Mouse (Mus musculus) heart, embryonic 12.5 days (tissue): ENCODE results near the gene Akap13. TPM values are rescaled to one million over a fixed set of nuclear protein-coding genes. Genes with fewer than 3 reads are reported as not detected.
"Not testable (repeated sequence)": the region's sequence is repeated elsewhere in the genome, so short reads cannot be mapped to it uniquely, and the experiment has no call there.

Experiments
- ATAC-seq: fragments of 200-750 bp; cut with Nextera tagmentation; 2 replicates; pipeline ENCODE4 v1.8.0; 2017; ENCODE audit warnings: moderate TSS enrichment, moderate library complexity; ENCODE audit not compliant: insufficient number of reproducible peaks, low FRiP score
- H3K27ac ChIP-seq: fragments of 300-500 bp; sonication (generic); 2 replicates; pipeline ENCODE4 v1.5.1; 2016; ENCODE audit warnings: mild to moderate bottlenecking, moderate library complexity; ENCODE audit not compliant: poor library complexity, severe bottlenecking
- H3K27me3 ChIP-seq: fragments of 300-500 bp; sonication (generic); replicated peaks from 2 replicates; pipeline ENCODE4 v1.6.1; 2016; ENCODE audit warnings: mild to moderate bottlenecking, moderate library complexity
- H3K36me3 ChIP-seq: fragments of 300-500 bp; sonication (generic); 2 replicates; pipeline ENCODE4 v1.6.1; 2016; ENCODE audit warnings: mild to moderate bottlenecking, moderate library complexity
- H3K4me1 ChIP-seq: fragments of 300-500 bp; sonication (generic); replicated peaks from 2 replicates; pipeline ENCODE4 v1.6.1; 2016; ENCODE audit warnings: mild to moderate bottlenecking
- H3K4me2 ChIP-seq: fragments of 300-500 bp; sonication (generic); 2 replicates; pipeline ENCODE4 v1.6.1; 2016; ENCODE audit warnings: mild to moderate bottlenecking, moderate library complexity
- H3K4me3 ChIP-seq: fragments of 300-500 bp; sonication (generic); 2 replicates; pipeline ENCODE4 v1.5.1; 2016; ENCODE audit warnings: mild to moderate bottlenecking
- H3K9ac ChIP-seq: fragments of 300-500 bp; sonication (generic); 2 replicates; pipeline ENCODE4 v1.6.1; 2016; ENCODE audit warnings: mild to moderate bottlenecking, moderate library complexity
- H3K9me3 ChIP-seq: fragments of 300-500 bp; sonication (generic); replicated peaks from 2 replicates; pipeline ENCODE4 v1.6.1; 2016; ENCODE audit warnings: mild to moderate bottlenecking, moderate library complexity
- WGBS: fragments of 180-500 bp; shearing (Covaris S2); methylation state at CpG from one replicate; pipeline ENCODE4 v1.1.7; 2016; 5-methylcytosine and 5-hydroxymethylcytosine counted together
- polyA plus RNA-seq: library from polyadenylated mRNA; unstranded; fragments of >200 nt; fragmentation: Nextera tagmentation; extraction: Ambion mirVana; gene quantifications from 2 replicates; pipeline ENCODE4 v1.2.1, GENCODE M21; 2016

Gene Akap13
- polyA plus RNA-seq, 1 experiment from 2014 or later = 66.9 TPM

DNA sequence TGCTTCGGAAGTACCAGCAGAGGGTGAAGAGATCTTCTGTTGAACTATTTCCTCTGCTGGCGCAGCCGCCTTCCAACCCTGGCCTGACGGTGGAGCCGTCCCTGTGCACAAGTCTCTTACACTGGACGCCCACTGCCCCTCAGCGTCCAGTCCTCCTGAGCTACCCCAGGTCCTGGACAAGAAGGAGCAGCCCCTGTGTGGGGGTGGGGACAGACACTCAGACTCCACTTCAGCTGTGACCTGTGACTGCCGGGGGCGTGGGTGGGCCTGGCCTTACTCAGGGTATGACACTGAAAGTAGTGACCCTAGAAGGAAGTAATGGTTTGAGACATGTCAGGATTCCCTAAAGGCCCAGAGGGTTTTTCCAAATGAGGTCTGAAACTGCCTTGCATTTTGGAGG is 295.2 kb downstream of the Akap13 start:
- H3K27ac ChIP-seq = no peak overlapping the region
- WGBS = 78% methylated on average over 9 of the region's 9 CpGs
- ATAC-seq = no peak

DNA sequence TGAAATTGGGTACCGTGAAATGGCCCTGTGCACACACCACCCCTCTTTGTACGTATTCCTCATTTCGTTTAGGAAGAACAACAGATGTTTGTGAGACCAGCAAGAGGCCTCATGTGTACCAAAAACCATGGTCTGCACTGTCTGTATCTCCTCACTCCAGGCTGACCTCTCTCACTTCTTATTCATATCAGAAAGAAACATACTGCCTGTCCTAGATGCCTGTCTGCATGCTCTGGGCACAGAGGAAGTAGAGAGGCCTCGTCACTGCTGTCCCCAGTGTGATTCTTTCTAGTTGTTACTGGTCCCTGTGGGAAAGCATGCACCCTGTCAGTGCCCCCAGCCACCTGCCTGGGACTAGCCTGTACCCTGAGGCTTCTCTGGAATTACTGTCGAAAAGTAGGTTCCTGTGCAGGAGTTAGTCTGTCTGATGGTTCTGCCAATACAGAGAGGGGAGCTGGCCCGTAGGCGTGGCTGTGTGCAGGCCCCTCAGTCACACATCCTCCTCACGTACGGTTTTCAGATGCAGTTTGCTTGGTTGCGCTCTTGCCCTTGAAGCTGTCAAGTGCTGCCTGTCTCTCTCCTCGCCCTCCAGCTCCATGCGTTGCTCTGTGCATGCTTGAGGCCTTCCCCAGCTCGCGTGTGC is 295.9 kb downstream of the Akap13 start:
- Histone ChIP-seq H3K4me2 (no peak overlapping the region), H3K36me3 (peaks cover 92% of the 10 kb centered on the region), H3K27ac (0 out of 2 replicates have a peak overlapping the region, but pooled peaks have one; percentile 9), H3K9me3 (no peaks in the 10 kb centered on the region), H3K4me1 (peaks cover 48% of the 10 kb centered on the region), H3K4me3 (no peak overlapping the region), H3K9ac (0 out of 2 replicates have a peak overlapping the region, but pooled peaks have one; percentile 1), H3K27me3 (no peaks in the 10 kb centered on the region)
- no peak for ATAC-seq
- 62% methylated on average over 14 of the region's 14 CpGs for WGBS

More for the DNA sequence above, 295.2 kb downstream of the Akap13 start:
- Histone ChIP-seq H3K4me2 (no peak overlapping the region), H3K4me3 (no peak overlapping the region), H3K36me3 (peaks cover 85% of the 10 kb centered on the region), H3K9ac (no peak overlapping the region), H3K9me3 (no peaks in the 10 kb centered on the region), H3K27me3 (no peaks in the 10 kb centered on the region), H3K4me1 (peaks cover 48% of the 10 kb centered on the region)

DNA sequence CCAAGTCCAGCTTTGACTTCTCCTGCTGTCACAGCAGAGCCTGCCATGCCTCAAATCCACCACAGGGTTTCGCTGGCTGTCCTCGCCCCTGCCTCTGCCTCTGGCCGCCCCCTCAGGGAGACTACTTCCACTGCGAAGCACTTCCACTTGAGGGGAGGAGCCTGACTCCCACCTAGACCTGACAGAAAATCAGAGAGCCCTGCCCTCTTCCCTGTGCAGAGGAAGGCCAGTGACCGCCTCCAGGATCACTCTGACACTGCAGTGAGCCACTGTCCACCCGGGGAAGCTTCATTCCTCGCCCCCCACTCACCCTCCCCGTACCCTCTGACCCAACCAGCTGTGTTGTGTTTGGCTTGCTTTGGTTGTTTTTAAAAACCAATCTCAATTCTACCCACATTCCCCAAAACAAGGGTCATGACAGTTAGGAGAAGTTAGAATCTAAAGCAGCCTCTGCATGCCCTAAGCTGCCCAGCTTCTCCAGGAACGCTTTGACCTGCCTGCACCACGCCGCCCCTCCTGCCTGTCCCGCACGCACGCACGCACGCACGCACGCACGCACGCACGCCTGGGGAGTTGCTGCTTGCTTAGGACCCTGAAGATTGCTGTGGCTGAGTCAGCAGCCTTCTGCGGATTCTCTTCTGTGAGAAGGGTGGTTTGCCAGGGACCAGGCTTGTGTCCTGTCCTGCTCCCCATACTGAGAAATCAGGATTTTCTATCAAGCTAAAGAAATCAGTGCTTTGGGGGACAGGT is 297.3 kb downstream of the Akap13 start:
- Histone ChIP-seq H3K36me3 (peaks cover 81% of the 10 kb centered on the region), H3K27me3 (no peaks in the 10 kb centered on the region), H3K9me3 (no peaks in the 10 kb centered on the region), H3K9ac (no peak overlapping the region), H3K27ac (no peak overlapping the region), H3K4me1 (peaks cover 46% of the 10 kb centered on the region), H3K4me2 (no peak overlapping the region), H3K4me3 (no peak overlapping the region)
- ATAC-seq = peak; percentile 24; the same call in 1 of the 2 replicates
- WGBS = 66% methylated on average over 22 of the region's 22 CpGs

DNA sequence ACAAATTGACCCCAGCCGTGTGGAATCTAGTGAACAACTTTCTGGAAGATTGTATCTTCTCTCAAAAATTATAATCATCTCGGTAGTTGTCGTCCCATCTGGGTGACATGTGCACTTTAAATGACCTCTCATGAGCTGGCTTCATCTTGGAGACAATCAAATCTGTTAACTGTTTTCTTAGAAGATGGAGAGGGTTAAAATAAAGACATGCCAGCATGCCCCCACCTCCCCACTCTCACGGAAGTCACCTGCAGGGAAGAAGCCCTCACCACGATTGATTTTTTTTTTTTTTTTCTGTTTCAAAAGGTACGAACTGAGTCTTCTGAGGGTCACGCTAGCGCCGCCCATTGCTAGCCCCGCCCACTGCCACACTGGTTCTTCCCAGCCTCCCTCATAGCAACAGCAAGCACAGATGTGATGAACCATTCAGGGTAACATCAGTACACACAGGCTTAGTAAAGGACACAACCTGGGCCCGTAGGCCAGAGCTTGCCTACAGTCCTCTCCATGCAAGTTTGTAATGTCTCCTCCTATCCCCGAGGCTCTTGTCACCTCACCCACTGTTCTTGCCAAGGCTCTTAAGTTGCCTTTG is 298.0 kb downstream of the Akap13 start:
- Histone ChIP-seq H3K27ac (no peak overlapping the region), H3K27me3 (no peaks in the 10 kb centered on the region), H3K9ac (no peak overlapping the region), H3K4me2 (no peak overlapping the region), H3K9me3 (no peaks in the 10 kb centered on the region), H3K4me1 (peaks cover 40% of the 10 kb centered on the region), H3K4me3 (no peak overlapping the region), H3K36me3 (peaks cover 74% of the 10 kb centered on the region)
- no peak for ATAC-seq
- WGBS = 60% methylated on average over 12 of the region's 12 CpGs

DNA sequence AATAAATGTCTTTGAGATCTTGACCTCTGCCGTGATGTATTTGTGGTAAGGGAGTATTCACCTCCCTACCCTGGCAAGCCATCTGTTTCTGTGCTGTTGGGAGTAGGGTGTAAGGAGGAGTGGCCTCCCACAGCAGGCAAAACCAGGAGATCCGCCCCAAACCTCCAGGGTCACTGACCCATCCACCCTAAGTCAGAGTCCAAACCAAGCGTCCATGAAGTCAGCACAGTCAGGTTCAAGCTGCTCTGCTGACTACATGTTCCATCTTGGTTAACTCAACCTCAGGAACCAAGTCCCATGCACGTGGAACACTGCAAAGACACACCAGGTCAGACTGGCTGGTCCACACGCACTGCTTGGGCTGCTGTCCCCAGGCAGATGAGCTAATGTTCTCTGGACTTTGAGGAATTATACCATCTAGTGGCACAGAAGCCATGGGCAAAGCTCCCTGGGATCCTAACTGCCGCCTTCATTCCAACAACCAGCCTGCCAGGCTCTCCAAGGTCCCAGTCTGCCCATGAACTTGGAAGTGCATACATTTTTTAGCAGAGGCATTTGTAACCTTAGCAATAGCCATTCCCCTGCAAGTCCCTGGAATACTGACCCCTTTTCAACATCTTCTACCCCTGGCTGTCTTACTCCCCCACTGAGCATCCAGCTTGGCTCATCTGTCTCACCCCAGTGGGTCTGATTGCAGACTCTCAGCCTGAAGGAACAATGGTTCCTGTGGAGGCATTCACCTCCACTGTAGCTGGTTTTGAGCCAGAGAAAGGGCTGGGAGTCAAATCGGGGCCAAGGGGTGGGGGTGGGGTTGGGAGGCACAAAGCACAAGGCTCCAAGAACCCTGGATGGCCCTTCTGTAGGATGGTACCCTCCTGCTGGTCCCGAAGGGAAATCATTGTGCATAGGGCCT is 299.5 kb downstream of the Akap13 start:
- Histone ChIP-seq H3K27ac (no peak overlapping the region), H3K4me3 (no peak overlapping the region), H3K9me3 (no peaks in the 10 kb centered on the region), H3K27me3 (no peaks in the 10 kb centered on the region), H3K9ac (no peak overlapping the region), H3K4me1 (peaks cover 24% of the 10 kb centered on the region), H3K36me3 (peaks cover 58% of the 10 kb centered on the region), H3K4me2 (no peak overlapping the region)
- 64% methylated on average over 8 of the region's 8 CpGs for WGBS
- no peak for ATAC-seq

DNA sequence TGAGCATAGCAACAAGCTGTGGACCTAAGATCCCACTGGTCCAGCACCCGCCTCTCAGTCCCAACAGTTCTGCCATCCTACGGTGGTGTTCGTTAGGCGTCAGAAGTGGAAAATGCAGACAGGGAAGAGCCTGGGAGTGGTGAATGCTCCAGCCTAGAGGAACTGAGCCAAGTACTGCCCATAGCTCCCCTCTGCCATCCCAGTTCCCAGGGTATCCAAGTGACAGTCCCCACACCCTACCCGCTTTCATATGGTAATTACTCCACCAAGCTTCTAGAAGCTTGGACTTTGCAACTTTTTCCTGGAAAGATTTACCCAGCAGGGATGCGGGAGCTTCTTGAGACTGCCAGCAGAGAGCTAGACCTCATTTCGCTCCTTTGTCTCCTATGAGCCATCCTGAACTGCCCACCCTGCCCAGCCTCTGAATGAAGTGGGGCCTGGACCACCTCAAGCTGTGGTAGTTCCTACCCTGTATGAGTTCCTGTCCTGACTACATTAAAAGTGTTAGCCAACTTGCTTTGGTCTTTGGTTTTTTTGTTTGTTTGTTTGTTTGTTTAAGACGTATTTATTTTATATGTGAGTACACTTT is 300.6 kb downstream of the Akap13 start:
- WGBS = 83% methylated on average over 8 of the region's 8 CpGs
- no peak overlapping the region for H3K4me2 ChIP-seq
- H3K27me3 ChIP-seq = no peaks in the 10 kb centered on the region
- no peak overlapping the region for H3K9ac ChIP-seq
- no peaks in the 10 kb centered on the region for H3K9me3 ChIP-seq
- H3K4me1 ChIP-seq = peaks cover 20% of the 10 kb centered on the region
- H3K36me3 ChIP-seq = peaks cover 47% of the 10 kb centered on the region
- H3K4me3 ChIP-seq = no peak overlapping the region
- H3K27ac ChIP-seq = no peak overlapping the region
- no peak for ATAC-seq

DNA sequence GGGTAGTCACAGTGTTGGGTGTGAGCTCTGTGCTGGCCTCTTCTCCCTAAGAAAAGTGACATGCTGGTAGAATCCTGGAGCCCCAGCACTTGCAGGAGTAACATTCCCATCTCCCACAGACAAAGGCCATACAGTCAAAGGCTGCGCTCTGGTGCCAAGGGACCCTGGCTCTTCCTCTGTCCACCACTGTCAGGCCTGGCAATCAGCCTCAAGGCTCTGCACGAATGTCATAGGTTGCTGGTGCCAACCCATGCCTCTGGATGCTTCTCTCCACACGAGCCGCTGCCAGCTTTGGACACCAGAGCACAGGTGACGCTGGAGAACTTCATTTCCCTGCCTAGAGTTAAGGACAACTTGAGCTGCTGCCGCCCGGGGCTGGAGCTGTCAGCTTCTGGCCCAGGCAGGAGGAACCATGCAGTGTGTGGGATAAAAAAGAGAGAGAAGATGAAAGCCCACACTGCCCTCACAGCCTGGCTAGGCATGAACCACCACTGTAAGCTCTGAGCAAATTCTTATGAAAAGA is 304.7 kb downstream of the Akap13 start:
- 79% methylated on average over 7 of the region's 7 CpGs for WGBS
- Histone ChIP-seq H3K4me3 (no peak overlapping the region), H3K9ac (no peak overlapping the region), H3K27ac (no peak overlapping the region), H3K4me2 (no peak overlapping the region), H3K9me3 (no peaks in the 10 kb centered on the region), H3K4me1 (0 out of 2 replicates have a peak, but pooled peaks cover 5% of the 10 kb centered on the region), H3K27me3 (no peaks in the 10 kb centered on the region), H3K36me3 (peaks cover 13% of the 10 kb centered on the region)
- no peak for ATAC-seq

DNA sequence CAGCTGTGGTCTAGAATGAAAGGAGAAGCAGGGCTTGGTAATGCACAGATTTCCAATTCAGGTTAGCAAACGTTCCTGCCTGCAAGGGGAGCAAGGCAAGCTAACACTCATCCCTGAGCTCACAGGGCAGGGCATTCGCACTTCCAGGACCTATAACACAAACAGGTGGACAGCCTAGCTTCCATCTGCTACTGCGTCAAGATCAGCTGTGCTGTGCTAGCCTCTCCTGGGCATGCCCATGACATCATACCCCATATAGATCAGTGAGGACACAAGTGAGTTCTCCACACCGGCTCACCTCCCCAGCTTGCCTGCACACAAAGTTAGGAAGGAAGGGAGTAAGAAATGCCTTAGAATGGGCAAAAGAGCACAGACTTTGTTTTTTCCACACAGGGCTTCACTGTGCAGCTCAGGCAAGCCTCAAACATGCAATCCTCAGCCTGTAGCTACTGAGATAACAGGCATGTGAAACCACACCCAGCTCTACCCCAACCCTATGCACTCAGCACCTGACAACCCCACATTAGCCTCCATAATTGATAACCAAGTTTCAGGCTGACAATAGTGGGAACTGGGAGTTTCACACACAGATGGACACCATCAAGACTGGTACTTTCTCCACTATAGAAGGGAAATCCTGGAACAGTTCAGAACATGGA is 305.5 kb downstream of the Akap13 start:
- H3K4me3 ChIP-seq, H3K27me3 ChIP-seq, H3K4me1 ChIP-seq, H3K27ac ChIP-seq, H3K4me2 ChIP-seq, H3K9ac ChIP-seq, H3K36me3 ChIP-seq, H3K9me3 ChIP-seq: not testable (repeated sequence)
- ATAC-seq = peak; percentile 66; the same call in 1 of the 2 replicates
- WGBS = 77% methylated on average over 4 of the region's 4 CpGs

DNA sequence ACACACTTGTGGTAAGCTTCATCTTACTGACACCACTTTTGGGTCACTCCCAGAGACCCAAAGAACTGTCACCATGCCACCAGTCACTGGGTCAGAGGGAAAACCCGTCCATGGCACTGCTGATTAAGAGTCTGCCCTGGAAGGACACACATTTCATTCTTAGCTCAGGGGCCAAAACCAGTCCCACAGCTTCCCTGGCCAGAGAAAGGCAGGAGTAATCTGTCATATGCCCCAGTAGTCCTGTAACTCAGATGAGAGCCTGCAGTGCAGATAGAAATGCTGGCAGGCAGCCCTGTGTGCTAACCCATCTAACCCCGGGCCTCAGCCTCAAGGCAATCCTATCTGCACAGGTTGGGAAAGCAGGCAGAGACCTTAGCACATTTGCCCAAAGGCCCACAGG is 306.9 kb downstream of the Akap13 start:
- not testable (repeated sequence) for H3K9me3 ChIP-seq, H3K36me3 ChIP-seq, H3K27ac ChIP-seq, ATAC-seq, H3K27me3 ChIP-seq, H3K4me3 ChIP-seq, H3K9ac ChIP-seq, H3K4me1 ChIP-seq, H3K4me2 ChIP-seq
- WGBS = 81% methylated on average over 2 of the region's 2 CpGs
